Mouse (Mus musculus) spleen, adult 2 months (tissue): Measurements from ENCODE around the gene Hivep3. TPM values are rescaled to one million over a fixed set of nuclear protein-coding genes. Genes with fewer than 3 reads are reported as not detected.

ENCODE experiments used
- DNase-seq, 2 experiments: peaks; one replicate each; pipeline versions ENCODE4 v3.0.0 to v3.0.0-alpha.2; 2012 to 2021; ENCODE audit warnings: low spot score in 2 of 2, low read depth in 1 of 2
- H3K27ac ChIP-seq: fragments of 200-500 bp; 2 replicates; pipeline ENCODE4 v1.5.1; 2012; ENCODE audit warnings: low read length, inconsistent platforms; ENCODE audit not compliant: insufficient read depth
- H3K27me3 ChIP-seq: fragments of 200-500 bp; 2 replicates; pipeline ENCODE4 v1.6.1; 2012; ENCODE audit warnings: mild to moderate bottlenecking, moderate library complexity, low read length, inconsistent platforms; ENCODE audit not compliant: control insufficient read depth, insufficient read depth
- H3K36me3 ChIP-seq: fragments of 200-500 bp; 2 replicates; pipeline ENCODE4 v1.6.1; 2012; ENCODE audit warnings: mild to moderate bottlenecking, low read length, inconsistent platforms; ENCODE audit not compliant: control insufficient read depth, insufficient read depth
- H3K4me1 ChIP-seq: fragments of 200-500 bp; 2 replicates; pipeline ENCODE4 v1.6.1; 2011; ENCODE audit warnings: inconsistent platforms; ENCODE audit not compliant: control insufficient read depth, insufficient read depth, insufficient read length
- H3K4me3 ChIP-seq: fragments of 200-500 bp; 2 replicates; pipeline ENCODE4 v1.5.1; 2011; ENCODE audit warnings: mild to moderate bottlenecking, inconsistent platforms; ENCODE audit not compliant: insufficient read depth, insufficient read length; ENCODE audit errors: extremely low read depth
- CTCF ChIP-seq: fragments of 200-500 bp; IDR thresholded peaks from 2 replicates; pipeline ENCODE4 v1.5.1; 2011; ENCODE audit warnings: mild to moderate bottlenecking, inconsistent platforms; ENCODE audit not compliant: insufficient read depth, insufficient read length, insufficient replicate concordance; ENCODE audit errors: extremely low read depth
- POLR2A ChIP-seq: fragments of 200-500 bp; IDR thresholded peaks from 2 replicates; pipeline ENCODE4 v1.6.1; 2011; ENCODE audit warnings: low read depth, low read length, inconsistent platforms
- WGBS: fragments of 180-500 bp; shearing (Covaris S2); methylation state at CpG from one replicate; pipeline ENCODE4 v1.1.7; 2018; 5-methylcytosine and 5-hydroxymethylcytosine counted together
- polyA plus RNA-seq: library from polyadenylated mRNA; depleted of rRNA; stranded (reverse); fragments of >200 nt; gene quantifications from 2 replicates; pipeline ENCODE4 v1.2.3, GENCODE M21; 2012

Gene Hivep3
- polyA plus RNA-seq, 1 experiment = 8.7 TPM

DNA sequence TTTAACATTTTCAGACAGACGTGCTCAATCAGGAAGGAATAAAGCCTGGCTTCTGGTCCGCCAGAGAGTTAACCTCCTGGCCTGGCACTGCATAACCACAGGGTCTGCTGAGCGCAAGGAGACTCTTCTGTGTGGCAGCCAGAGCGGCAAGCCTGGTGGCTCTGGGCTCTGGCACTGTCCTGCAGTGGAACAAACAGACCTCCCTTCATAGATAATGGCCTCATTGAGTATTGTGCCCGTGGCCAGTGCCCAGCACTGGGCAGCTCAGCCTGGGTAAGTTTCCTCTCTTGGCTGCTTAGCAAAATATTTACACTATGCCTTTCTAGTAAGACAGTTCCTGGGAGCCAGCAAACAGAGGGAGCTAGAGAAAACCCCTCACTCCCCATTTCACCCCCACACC lies 340.5 kb downstream of the Hivep3 start:
- H3K4me3 ChIP-seq = no peak overlapping the region
- no peaks in the 10 kb centered on the region for H3K4me1 ChIP-seq
- no peaks in the 10 kb centered on the region for H3K36me3 ChIP-seq
- H3K27me3 ChIP-seq = no peaks in the 10 kb centered on the region
- no peak for DNase-seq
- no peak for TF ChIP-seq CTCF
- TF ChIP-seq POLR2A = no peak
- WGBS = 79% methylated on average over 5 of the region's 5 CpGs
- H3K27ac ChIP-seq = no peak overlapping the region

GRCm38 (mm10) chr4:120077322-120077721 lies 343.7 kb downstream of the Hivep3 start:
- Histone ChIP-seq H3K27me3 (no peaks in the 10 kb centered on the region), H3K27ac (no peak overlapping the region), H3K4me1 (no peaks in the 10 kb centered on the region), H3K4me3 (no peak overlapping the region), H3K36me3 (no peaks in the 10 kb centered on the region)
- DNase-seq = no peak
- no peak for TF ChIP-seq POLR2A
- TF ChIP-seq CTCF = no peak
- WGBS = 91% methylated on average over 8 of the region's 8 CpGs

- Histone ChIP-seq H3K27ac (no peak overlapping the region), H3K27me3 (no peaks in the 10 kb centered on the region), H3K36me3 (no peaks in the 10 kb centered on the region), H3K4me3 (no peak overlapping the region), H3K4me1 (no peaks in the 10 kb centered on the region)
- DNase-seq = no peak
- no peak for TF ChIP-seq CTCF
- no peak for TF ChIP-seq POLR2A
- 76% methylated on average over 5 of the region's 5 CpGs for WGBS
Measured at GRCm38 (mm10) chr4:120082527-120082926, 348.9 kb downstream of the Hivep3 start.

DNA sequence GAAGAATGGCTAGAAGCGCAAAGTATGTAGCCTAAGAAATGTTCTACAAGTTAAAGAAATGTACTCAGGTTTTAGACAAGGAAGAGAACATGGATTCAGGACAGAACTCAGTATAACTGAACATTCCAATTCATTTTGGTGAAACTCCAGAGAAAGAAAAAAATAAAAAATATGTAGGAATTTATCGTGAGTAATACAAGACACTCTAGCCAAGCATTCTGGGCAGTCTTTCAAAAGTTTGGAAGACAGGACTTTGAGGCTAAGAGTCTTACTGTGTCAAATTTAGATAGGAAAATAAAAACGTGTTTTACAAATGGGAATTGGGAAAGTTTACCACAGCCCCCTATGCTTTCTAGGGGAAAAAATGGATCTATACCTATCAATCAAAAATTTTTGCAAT lies 350.1 kb downstream of the Hivep3 start:
- H3K27ac ChIP-seq = no peak overlapping the region
- H3K27me3 ChIP-seq = no peaks in the 10 kb centered on the region
- H3K4me1 ChIP-seq = no peaks in the 10 kb centered on the region
- WGBS = 85% methylated on average over 3 of the region's 3 CpGs
- no peaks in the 10 kb centered on the region for H3K36me3 ChIP-seq
- no peak for DNase-seq
- no peak overlapping the region for H3K4me3 ChIP-seq
- TF ChIP-seq CTCF (no peak), POLR2A (no peak)

DNA sequence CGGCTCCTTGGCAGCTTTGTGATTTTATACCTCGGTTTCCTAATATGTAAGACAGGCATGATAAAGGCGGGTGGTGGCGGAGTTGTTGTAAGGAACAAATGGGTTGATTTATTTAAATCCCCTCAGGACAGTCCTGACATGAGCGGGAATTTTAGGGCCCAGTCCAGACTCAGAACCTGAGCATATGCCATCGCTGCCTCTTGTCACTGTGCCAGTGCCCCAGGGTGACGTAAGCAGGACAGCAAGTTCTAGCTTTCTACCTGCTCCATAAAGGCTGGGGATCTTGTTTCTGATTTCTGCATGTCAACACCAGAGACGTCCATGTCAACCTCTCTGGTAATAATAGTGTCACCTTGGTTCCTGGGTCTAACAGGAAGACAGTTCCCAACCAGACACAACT lies 356.0 kb downstream of the Hivep3 start:
- 92% methylated on average over 8 of the region's 8 CpGs for WGBS
- no peak for DNase-seq
- no peak for TF ChIP-seq CTCF
- no peak for TF ChIP-seq POLR2A
- Histone ChIP-seq H3K4me3 (no peak overlapping the region), H3K4me1 (no peaks in the 10 kb centered on the region), H3K27me3 (no peaks in the 10 kb centered on the region), H3K36me3 (peaks cover 2% of the 10 kb centered on the region; the same call in 1 of the 2 replicates), H3K27ac (no peak overlapping the region)

GRCm38 (mm10) chr4:120091997-120092783 lies 358.6 kb downstream of the Hivep3 start:
- no peak overlapping the region for H3K4me3 ChIP-seq
- TF ChIP-seq POLR2A (no peak), CTCF (no peak)
- WGBS = 66% methylated on average over 1 of the region's 1 CpGs
- H3K27me3 ChIP-seq = no peaks in the 10 kb centered on the region
- H3K27ac ChIP-seq = no peak overlapping the region
- H3K4me1 ChIP-seq = no peaks in the 10 kb centered on the region
- peaks cover 13% of the 10 kb centered on the region for H3K36me3 ChIP-seq
- no peak for DNase-seq

DNA sequence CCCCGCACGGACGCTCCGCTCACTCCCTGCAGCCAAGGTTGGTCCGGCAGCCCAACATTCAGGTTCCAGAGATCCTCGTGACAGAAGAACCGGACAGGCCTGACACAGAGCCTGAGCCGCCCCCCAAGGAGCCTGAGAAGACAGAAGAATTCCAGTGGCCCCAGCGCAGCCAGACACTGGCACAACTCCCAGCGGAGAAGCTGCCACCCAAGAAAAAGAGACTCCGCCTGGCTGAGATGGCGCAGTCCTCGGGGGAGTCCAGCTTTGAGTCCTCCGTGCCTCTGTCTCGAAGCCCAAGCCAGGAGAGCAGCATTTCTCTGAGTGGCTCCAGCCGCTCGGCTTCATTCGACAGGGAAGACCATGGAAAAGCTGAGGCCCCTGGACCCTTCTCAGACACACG lies 363.4 kb downstream of the Hivep3 start:
- WGBS = 96% methylated on average over 19 of the region's 19 CpGs
- DNase-seq = no peak
- Histone ChIP-seq H3K4me3 (no peak overlapping the region), H3K36me3 (peaks cover 22% of the 10 kb centered on the region), H3K4me1 (no peaks in the 10 kb centered on the region), H3K27me3 (no peaks in the 10 kb centered on the region), H3K27ac (no peak overlapping the region)
- no peak for TF ChIP-seq CTCF
- TF ChIP-seq POLR2A = no peak
